Comparison of ENCODE assay signal across 11 mouse cellular contexts in the genomic region with DNA sequence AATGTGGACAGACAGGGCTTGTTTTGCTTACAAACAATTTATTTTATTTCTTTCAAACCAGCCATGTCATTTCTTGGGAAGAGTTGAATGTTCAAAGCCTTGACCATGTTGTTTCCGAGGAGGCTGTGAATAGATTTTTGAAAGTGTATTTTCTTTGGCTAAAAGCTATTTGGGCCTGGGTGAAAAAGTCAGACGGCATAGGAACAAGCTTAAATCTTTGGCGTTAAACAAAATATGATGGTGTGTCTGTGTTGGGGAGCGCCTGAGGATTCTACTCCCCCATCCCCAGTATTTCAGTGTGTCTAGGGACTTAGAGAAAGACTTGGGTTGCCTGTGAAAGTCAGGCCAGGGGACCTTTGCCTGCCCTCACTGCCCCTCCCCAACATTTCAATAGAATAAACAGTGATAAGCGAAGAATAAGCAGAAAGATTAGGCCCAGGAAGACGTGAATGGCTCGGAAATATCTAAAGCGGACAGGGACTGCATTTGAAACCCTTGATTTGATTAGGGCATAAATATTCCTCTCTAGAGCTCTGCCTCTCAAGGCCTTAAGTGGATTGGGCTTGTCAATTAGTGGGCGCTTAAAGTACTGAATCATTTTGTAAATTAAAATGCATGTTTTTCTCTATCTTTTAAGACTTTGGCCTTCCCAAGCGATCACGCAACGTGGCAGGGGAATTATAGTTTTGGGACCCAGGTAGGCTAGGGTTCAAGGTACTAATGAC. TPM values are rescaled to one million over a fixed set of nuclear protein-coding genes. Genes with fewer than 3 reads are reported as not detected.
A peak's percentile ranks its signal among the peaks of the same experiment; 100 is the strongest.
DNase-seq lines count a peak whose midpoint lies in the region; ATAC-seq lines count a peak whose summit lies in the region.
"Had no signal": no experiment of that assay in that cellular context is flagged by ENCODE, and none has a peak within 500 bp of the region (broad histone marks: within the 10 kb centered on the region; RNA-seq: fewer than 3 reads in every experiment).

No protein-coding gene starts in this region.

- H3K27ac ChIP-seq in heart, embryonic 15.5 days: no peak overlapping the region
- H3K27ac ChIP-seq in midbrain, embryonic 10.5 days (replicated peaks): no peak overlapping the region
- H3K27ac ChIP-seq in midbrain, embryonic 15.5 days: no peak overlapping the region
- H3K27ac ChIP-seq in limb, embryonic 13.5 days: no peak overlapping the region; the same call in 1 of the 2 replicates
- H3K27ac ChIP-seq in stomach, embryonic 16.5 days (ENCODE audit: low read length): 0 out of 2 replicates have a peak overlapping the region, but pooled peaks have one; percentile 10

- H3K4me1 ChIP-seq in heart, embryonic 15.5 days (replicated peaks): peaks cover 10% of the 10 kb centered on the region
- H3K4me1 ChIP-seq in midbrain, embryonic 10.5 days: peaks cover 24% of the 10 kb centered on the region
- peaks cover 12% of the 10 kb centered on the region for H3K4me1 ChIP-seq in midbrain, embryonic 15.5 days
- peaks cover 8% of the 10 kb centered on the region for H3K4me1 ChIP-seq in limb, embryonic 13.5 days
- peaks cover 3% of the 10 kb centered on the region for H3K4me1 ChIP-seq in stomach, embryonic 16.5 days (ENCODE audit: control insufficient read depth, insufficient read depth, low read length)

- peaks cover 75% of the 10 kb centered on the region for H3K27me3 ChIP-seq in heart, embryonic 15.5 days
- peaks cover 100% of the 10 kb centered on the region for H3K27me3 ChIP-seq in midbrain, embryonic 10.5 days (ENCODE audit: low read depth, poor library complexity, severe bottlenecking)
- peaks cover 76% of the 10 kb centered on the region for H3K27me3 ChIP-seq in midbrain, embryonic 15.5 days (replicated peaks)
- peaks cover 68% of the 10 kb centered on the region for H3K27me3 ChIP-seq in limb, embryonic 13.5 days
- H3K27me3 ChIP-seq in stomach, embryonic 16.5 days (ENCODE audit: control insufficient read depth, insufficient read depth, low read length): peaks cover 60% of the 10 kb centered on the region
- H3K27me3 ChIP-seq: CH12.LX had no signal

- peak overlapping the region; percentile 46 for H3K4me3 ChIP-seq in heart, embryonic 15.5 days
- H3K4me3 ChIP-seq in midbrain, embryonic 10.5 days: no peak overlapping the region
- no peak overlapping the region for H3K4me3 ChIP-seq in midbrain, embryonic 15.5 days
- H3K4me3 ChIP-seq in limb, embryonic 13.5 days: peak overlapping the region; percentile 58
- peak overlapping the region; percentile 58 for H3K4me3 ChIP-seq in stomach, embryonic 16.5 days (replicated peaks; ENCODE audit: low read length)

- H3K36me3 ChIP-seq in heart, embryonic 15.5 days: no peaks in the 10 kb centered on the region
- no peaks in the 10 kb centered on the region for H3K36me3 ChIP-seq in midbrain, embryonic 10.5 days
- no peaks in the 10 kb centered on the region for H3K36me3 ChIP-seq in midbrain, embryonic 15.5 days (replicated peaks)
- peaks cover 13% of the 10 kb centered on the region for H3K36me3 ChIP-seq in limb, embryonic 13.5 days
- H3K36me3 ChIP-seq in stomach, embryonic 16.5 days (ENCODE audit: control insufficient read depth, insufficient read depth, low read length): no peaks in the 10 kb centered on the region

- WGBS in heart, embryonic 15.5 days: 45% methylated on average over 12 of the region's 12 CpGs
- 4% methylated on average over 12 of the region's 12 CpGs for WGBS in midbrain, embryonic 10.5 days
- 8% methylated on average over 12 of the region's 12 CpGs for WGBS in midbrain, embryonic 15.5 days
- 28% methylated on average over 12 of the region's 12 CpGs for WGBS in limb, embryonic 13.5 days
- WGBS in stomach, embryonic 16.5 days: 30% methylated on average over 12 of the region's 12 CpGs

- H3K9ac ChIP-seq in heart, embryonic 15.5 days: 0 out of 2 replicates have a peak overlapping the region, but pooled peaks have one; percentile 14
- no peak overlapping the region for H3K9ac ChIP-seq in midbrain, embryonic 15.5 days
- peak overlapping the region; percentile 85 for H3K9ac ChIP-seq in limb, embryonic 13.5 days
- H3K9ac ChIP-seq in stomach, embryonic 16.5 days (ENCODE audit: low read length): 0 out of 2 replicates have a peak overlapping the region, but pooled peaks have one; percentile 33

- intact Hi-C loops in heart, postnatal 36 days (cut with DNase I): loop anchor here (5.0 kb wide), 2 partner anchors 272 to 722 kb away; no protein-coding TSS in a partner anchor

- no peaks in the 10 kb centered on the region for H3K9me3 ChIP-seq in heart, embryonic 15.5 days (replicated peaks)
- no peaks in the 10 kb centered on the region for H3K9me3 ChIP-seq in midbrain, embryonic 10.5 days (replicated peaks)
- H3K9me3 ChIP-seq in midbrain, embryonic 15.5 days: no peaks in the 10 kb centered on the region
- H3K9me3 ChIP-seq in limb, embryonic 13.5 days: no peaks in the 10 kb centered on the region
- no peaks in the 10 kb centered on the region for H3K9me3 ChIP-seq in stomach, embryonic 16.5 days (replicated peaks; ENCODE audit: control insufficient read depth, low read length)

- no peak for DNase-seq in heart, postnatal 36 days
- peak; percentile 29 for DNase-seq in midbrain, embryonic 10.5 days (ENCODE audit: low spot score)
- DNase-seq in adrenal gland, postnatal 10 days: no peak
- no peak for DNase-seq in urinary bladder, postnatal 25 days (ENCODE audit: low spot score)
- DNase-seq: adrenal gland, postnatal 25 days had no signal

- no peak for ATAC-seq in heart, embryonic 15.5 days (replicated peaks; ENCODE audit: insufficient number of reproducible peaks, insufficient read depth, low FRiP score, low read depth)
- ATAC-seq in midbrain, embryonic 15.5 days (replicated peaks): no peak
- no peak for ATAC-seq in limb, embryonic 13.5 days (ENCODE audit: low FRiP score, low read depth)
- ATAC-seq in stomach, embryonic 16.5 days (ENCODE audit: insufficient read depth, low FRiP score): no peak

- peak overlapping the region; percentile 94 for H3K4me2 ChIP-seq in heart, embryonic 15.5 days
- H3K4me2 ChIP-seq in midbrain, embryonic 15.5 days: no peak overlapping the region
- H3K4me2 ChIP-seq in limb, embryonic 13.5 days (replicated peaks): peak overlapping the region; percentile 81
- H3K4me2 ChIP-seq in stomach, embryonic 16.5 days (ENCODE audit: low read depth, low read length): peak overlapping the region; percentile 88

RNA-seq across cellular contexts. Expression of a gene that starts 4.3 kb away (rescaled TPM):
- 10.0 and 11.4 TPM in 2 replicates for polyA plus RNA-seq in heart, embryonic 15.5 days (2015; fragmentation: Nextera tagmentation; extraction: Ambion mirVana)
- 10 to 100 TPM; 10.5 to 11.5 TPM for total RNA-seq in heart, postnatal 36 days (2021)
- polyA plus RNA-seq in midbrain, embryonic 10.5 days (2016; fragmentation: Nextera tagmentation; extraction: Ambion mirVana): 3.9 and 7.2 TPM in 2 replicates
- polyA plus RNA-seq in midbrain, embryonic 15.5 days (2015; fragmentation: Nextera tagmentation; extraction: Ambion mirVana): 2.9 and 4.7 TPM in 2 replicates
- 29.9 and 43.9 TPM in 2 replicates for polyA plus RNA-seq in limb, embryonic 13.5 days (2015; fragmentation: Nextera tagmentation; extraction: Ambion mirVana)
- polyA plus RNA-seq in stomach, embryonic 16.5 days (2015; fragmentation: Nextera tagmentation; extraction: Ambion mirVana): 15.8 and 16.5 TPM in 2 replicates
- total RNA-seq in adrenal gland, postnatal 10 days (2021): 100 to 1,000 TPM; 136 to 142 TPM
- total RNA-seq: CH12.LX; hematopoietic stem cell, adult 5-6 weeks had no signal

Comparison
In these comparisons a context has a peak if more than half of its experiments do, and no peak if none do; other contexts are left out.
1. H3K4me3 ChIP-seq: peak in heart, embryonic 15.5 days (single experiment), limb, embryonic 13.5 days (single experiment) and stomach, embryonic 16.5 days (single experiment); none in midbrain, embryonic 10.5 days (single experiment) and midbrain, embryonic 15.5 days (single experiment).